Mouse (Mus musculus) left cerebral cortex, postnatal 4 days (tissue): ENCODE results near the gene Map3k12. TPM values are rescaled to one million over a fixed set of nuclear protein-coding genes. Genes with fewer than 3 reads are reported as not detected.

Experiments used
- DNase-seq: peaks from one replicate; pipeline ENCODE4 v3.0.0-alpha.2; 2022
- intact Hi-C: fragments of 180-260 bp; cut with DNase I; formaldehyde crosslinking; loops from one replicate; pipeline ENCODE4 v1.15.1; 2025
- total RNA-seq, 2 experiments: library from RNA; stranded (reverse); gene quantifications; 2 replicates each; pipeline ENCODE4 v1.2.3; 2021

Map3k12 gene
- total RNA-seq, 2 experiments from 2014 or later, result 90.1 to 93.0 TPM

DNA sequence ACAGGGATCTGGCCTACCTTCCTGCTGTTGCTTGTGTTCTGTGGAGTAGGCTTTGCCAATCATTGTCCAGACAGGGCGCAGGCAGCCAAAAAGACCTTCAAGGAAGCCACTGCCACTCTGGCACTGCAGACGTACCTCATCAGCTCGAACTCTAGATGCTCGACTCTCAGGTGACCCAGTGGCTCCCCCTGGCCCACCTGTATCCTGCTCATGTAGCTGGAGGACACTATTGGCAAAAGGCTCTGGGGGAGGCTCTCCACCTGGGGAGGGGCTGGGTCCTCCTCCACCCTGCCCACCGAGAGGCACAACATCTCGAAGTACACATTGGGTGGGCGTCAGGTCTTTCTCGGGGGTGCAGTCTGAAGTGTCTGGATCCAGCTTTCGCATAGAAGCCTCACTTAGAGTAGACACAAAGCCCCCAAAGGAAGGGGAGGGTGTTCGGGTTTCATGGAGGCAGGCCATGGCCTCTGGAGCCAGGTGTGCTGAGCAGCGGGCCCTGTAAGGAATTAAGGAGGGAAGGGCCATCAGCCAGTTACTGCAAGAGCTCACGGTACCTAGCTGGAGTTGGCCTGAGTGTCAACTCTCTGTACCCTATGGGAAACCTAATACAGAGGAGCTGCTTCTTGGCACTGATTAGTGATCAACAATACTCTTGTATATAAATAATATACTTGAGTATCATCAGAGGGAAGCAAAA is 11.6 kb downstream of the Map3k12 start:
- intact Hi-C loops, result no loop called here
- DNase-seq, result no peak

- no peak for DNase-seq
- intact Hi-C loops, result no loop called here
Measured at GRCm38 (mm10) chr15:102503924-102504782, 12.7 kb downstream of the Map3k12 start.

DNA sequence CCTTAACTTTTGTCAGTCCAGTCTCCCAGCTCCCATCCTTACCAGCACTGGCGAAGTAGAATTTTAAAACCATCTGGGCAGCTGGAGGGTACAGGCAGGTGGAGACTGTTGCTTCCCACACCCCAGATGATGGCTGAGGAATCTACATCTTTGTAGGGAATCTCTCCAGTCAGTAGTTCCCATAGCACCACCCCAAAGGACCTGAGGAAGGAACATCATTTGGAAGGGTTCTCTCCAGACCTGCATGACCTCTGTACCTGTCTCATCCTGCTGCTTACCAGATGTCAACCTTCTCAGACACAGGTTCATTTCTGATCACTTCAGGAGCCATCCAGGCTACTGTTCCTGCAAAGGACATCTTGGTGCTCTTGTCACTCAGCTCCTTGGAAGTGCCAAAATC is 13.4 kb downstream of the Map3k12 start, which contains the start of gene Gm10337:
Gm10337 (plus strand) TSS at position 276 of the 400 bp plus-strand sequence.
- no peak for DNase-seq
- intact Hi-C loops, result no loop called here

DNA sequence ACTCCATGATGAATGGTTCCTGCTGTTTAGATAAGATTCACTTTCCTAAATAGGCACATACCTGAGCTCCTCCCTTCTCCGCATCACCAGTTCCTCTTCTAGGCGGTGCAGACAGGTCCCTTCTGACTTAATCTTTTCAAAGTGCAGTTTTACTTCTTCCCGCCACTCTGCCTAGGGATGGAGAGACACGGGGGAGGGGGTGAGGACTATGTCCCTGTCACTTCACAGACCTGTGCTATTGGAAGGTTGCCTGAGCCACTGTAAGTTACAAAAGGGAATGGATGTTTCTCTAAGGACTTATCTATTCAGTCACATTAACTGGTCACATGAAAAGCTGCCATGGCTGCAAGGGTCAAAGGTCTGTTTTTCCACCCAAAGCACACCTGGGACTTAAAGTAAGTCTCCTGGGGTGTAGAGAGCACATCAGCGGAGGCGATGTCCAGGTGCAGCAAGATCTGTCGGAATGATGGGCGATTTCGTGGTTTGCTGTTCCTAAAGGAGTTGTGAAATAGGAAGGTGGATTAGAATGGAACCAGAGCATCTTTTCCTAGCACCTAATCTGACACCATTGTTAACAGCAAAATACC is 14.5 kb downstream of the Map3k12 start:
- intact Hi-C loops, result no loop called here
- no peak for DNase-seq

- DNase-seq, result no peak
- intact Hi-C loops, result no loop called here
Measured at GRCm38 (mm10) chr15:102501084-102501814, 15.6 kb downstream of the Map3k12 start.

DNA sequence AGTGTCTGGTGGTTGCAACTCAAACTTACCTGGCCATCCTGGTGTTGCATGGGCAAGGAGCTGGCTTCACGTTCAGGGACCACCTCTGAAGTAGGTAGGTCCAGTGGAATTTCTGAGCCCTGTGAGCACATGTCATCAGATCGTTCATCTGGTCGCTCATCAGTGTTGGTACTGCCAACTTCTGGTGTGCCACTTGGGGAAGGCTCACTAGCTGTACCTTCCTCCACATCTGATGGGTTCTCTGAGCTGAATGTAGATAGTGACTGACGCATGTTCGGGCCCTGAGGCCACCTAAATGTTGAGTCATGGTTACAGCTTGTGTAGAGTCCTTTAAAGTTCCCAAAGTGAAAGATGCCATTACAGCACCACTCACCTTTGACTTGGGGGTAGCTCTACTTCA is 16.4 kb downstream of the Map3k12 start:
- intact Hi-C loops, result no loop called here
- DNase-seq, result no peak

DNA sequence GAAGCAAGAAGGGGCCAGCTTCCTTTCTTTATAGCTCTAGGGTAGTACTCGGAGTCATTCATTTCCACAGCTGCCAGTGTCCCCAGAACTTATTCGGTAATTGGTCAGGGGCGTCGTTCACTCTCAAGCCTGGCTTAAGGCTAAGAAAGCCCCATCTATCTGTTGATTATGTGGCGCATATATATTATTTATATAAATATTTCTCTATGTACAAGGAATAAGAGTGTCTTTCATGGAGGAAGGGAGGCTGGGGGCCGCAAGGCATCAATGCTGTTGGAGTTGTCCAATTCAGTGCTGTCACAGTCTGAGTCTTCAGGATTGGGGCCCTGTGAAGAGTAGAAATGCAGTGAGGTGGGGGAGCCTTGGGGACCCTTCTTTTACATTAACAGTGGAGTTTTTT is 17.0 kb downstream of the Map3k12 start:
- no peak for DNase-seq
- intact Hi-C loops, result no loop called here

DNA sequence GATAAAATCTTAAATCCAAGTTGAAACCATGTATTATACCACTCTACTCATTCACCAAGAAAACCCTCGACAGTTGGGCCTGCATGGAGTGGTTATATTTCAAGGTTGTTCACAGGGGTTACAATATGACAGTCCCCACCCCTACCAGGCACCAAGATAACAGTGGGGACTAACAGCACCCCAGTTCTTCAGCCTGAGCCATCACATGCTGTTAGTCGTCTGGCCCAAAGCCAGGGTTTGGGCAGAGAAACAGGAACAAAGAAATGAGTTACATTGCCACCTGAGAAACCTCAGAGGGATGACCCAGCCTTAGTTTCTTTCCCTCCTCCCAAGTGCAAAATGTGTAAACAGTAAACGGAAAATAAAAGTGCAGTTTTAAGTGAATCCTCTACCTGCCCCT is 17.5 kb downstream of the Map3k12 start:
- intact Hi-C loops, result no loop called here
- no peak for DNase-seq

DNA sequence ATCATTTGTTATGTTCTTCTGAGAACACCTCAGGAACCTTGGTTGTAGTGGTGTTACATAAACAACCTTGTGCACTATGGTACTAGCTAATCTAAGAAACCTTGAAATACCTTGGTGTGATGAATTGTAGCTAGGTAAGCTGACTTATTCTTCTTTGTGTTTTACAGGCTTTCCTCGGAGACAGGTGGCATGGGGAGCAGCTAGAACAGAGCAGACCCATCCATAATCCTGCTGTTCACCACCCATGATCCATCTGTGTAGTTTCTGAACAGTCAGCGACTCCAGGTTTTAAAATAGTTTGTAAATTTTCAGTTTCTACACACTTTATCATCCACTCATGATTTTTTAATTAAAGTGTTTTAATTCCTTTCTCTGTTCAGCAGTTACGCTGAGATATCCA is 18.5 kb downstream of the Map3k12 start:
- intact Hi-C loops, result no loop called here
- no peak for DNase-seq

DNA sequence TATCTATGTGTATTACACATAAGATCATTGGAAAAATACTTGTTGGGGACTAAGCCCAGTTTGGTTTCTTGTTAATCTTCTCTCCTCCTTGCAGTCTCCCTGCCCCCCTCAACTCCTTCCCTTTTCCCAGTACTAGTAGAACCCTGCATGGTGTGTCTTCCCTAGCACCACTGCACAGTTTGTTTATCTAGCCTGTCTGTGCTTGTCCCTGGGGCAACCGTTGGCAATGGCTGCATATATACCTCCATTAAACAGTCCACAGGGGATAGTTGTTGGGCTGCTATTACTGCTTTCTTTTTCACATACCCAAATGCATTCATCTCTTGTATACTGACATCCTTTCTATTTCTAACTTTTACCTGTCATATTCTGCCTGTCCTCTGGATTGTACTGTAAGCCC is 29.2 kb downstream of the Map3k12 start:
- intact Hi-C loops, result no loop called here
- no peak for DNase-seq

GRCm38 (mm10) chr15:102485853-102486252 is 31.0 kb downstream of the Map3k12 start:
- no peak for DNase-seq
- intact Hi-C loops, result no loop called here

DNA sequence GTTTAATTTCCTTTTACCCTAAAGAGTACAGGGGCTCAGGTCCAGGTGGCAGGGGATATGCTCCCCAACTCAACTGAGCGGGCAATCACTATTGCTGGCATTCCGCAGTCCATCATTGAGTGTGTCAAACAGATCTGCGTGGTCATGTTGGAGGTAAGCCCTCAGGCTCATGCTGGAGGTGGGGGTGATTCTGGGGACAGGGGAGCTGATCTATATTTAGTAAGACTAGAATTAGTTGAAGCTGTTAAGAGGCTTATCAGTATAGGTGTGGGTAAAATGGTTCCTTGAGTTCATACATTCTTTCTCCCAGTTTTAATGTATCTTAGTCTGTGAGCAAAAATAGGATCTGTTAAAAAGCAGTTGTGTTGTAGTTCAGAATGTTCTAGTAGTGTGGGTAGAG is 33.7 kb downstream of the Map3k12 start:
- intact Hi-C loops, result no loop called here

GRCm38 (mm10) chr15:102474520-102474919 is 42.3 kb downstream of the Map3k12 start:
- intact Hi-C loops, result no loop called here

More for the DNA sequence above, 33.7 kb downstream of the Map3k12 start:
- no peak for DNase-seq

GRCm38 (mm10) chr15:102473246-102473645 is 43.6 kb downstream of the Map3k12 start:
- no peak for DNase-seq
- intact Hi-C loops, result no loop called here

More at GRCm38 (mm10) chr15:102474520-102474919, 42.3 kb downstream of the Map3k12 start:
- no peak for DNase-seq

- intact Hi-C loops, result no loop called here
Measured at GRCm38 (mm10) chr15:102471727-102472126, 45.1 kb downstream of the Map3k12 start.

DNA sequence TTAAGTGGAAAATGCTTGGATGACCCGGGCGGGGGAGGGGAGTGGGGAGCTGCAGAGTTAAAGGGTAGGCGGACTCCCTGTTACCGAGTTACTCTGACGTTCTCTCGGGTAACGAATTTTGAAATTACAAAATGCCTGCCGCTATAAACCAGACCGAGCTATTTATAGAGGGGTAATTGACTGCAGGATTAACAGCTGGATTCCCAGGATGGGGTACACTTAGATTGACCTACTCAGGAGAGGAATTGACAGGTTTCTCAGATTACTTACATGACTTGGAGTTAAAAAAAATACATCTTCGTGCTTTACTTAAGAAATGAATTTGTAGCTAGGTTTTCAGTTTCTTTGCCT is 45.6 kb downstream of the Map3k12 start:
- DNase-seq, result no peak
- intact Hi-C loops, result no loop called here

More at GRCm38 (mm10) chr15:102471727-102472126, 45.1 kb downstream of the Map3k12 start:
- no peak for DNase-seq

- peak; percentile 93 for DNase-seq
- intact Hi-C loops, result no loop called here
Measured at GRCm38 (mm10) chr15:102470605-102471294, 46.1 kb downstream of the Map3k12 start.

DNA sequence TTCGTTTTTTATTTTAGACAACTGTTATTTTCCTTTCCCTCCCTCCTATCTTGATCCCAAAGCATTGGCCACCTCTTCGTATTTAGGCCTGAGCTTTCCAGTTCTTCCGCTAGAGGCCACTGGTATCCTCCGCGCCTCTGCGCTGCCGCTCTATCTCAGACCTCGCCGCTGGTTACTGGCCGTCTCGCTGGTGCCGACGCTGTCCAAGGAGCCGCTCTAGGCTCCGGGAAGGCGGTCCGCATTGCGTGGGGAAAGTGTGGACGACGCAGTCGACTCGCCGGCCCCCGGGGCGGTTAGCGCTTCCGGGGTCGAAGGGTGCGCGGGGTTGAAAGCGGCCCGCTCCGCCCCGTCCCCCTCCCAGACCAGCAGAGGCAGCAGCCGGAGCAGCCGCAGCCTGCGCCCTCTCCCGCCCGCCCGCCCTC is 46.7 kb downstream of the Map3k12 start, which contains the start of gene Pcbp2:
Pcbp2 (plus strand) TSS at position 357 of the 422 bp plus-strand sequence.
- DNase-seq, result peak; percentile 98
- intact Hi-C loops, result no loop called here

DNA sequence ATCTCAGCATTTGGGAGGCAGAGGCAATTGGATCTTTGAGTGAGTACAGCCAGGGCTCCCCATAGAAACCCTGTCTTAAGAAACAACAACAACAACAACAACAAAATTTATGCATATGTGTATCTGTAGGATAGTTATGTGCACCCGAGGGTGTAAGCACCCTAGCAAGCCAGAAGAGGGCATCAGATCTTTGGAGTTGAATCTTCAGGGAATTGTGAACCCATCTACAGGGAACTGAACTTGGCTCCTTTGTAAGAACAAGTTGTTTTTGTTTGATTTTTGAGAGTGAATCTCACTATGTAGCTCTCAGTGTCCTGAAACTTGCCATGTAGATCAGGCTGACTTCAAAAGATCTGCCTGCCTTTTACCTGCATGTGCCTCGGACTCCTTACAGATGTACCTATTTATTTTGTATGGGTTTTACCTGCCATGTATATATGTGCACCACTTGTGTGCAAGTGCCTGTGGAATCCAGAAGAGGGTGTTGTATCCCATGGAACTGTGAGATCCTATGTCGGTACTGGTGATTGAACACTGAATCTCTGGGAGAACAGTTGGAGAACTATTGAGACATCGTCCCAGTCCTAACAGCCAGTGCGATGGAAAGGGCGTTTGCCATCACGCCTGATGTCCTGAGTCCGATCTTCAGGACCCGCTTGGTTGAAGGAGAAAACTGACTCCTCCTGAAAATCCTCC is 48.0 kb downstream of the Map3k12 start:
- intact Hi-C loops, result no loop called here
- DNase-seq, result no peak

DNA sequence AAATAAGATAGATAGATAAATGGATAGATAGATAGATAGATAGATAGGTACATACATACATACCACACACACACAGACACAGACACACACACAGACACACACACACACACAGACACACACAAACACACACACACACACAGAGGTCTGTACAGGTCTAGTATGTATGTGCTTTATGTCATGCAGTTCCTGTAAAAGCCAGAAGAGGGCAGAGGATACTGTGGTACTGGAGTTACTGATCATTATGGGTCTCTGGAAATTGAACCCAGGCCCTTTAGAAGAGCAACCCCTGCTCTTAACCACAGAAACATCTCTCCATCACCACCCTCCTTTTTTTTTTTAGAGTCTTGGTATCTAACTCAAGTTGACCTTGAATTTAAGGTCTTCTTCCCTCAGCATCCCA is 53.2 kb downstream of the Map3k12 start:
- DNase-seq, result no peak
- intact Hi-C loops, result no loop called here
